ENCODE assay signal across 16 mouse cellular contexts in genomic region chr5:38117056-38117455, GRCm38 (mm10). TPM values are rescaled to one million over a fixed set of nuclear protein-coding genes. Genes with fewer than 3 reads are reported as not detected.
DNase-seq lines count a peak whose midpoint lies in the region; ATAC-seq and TF ChIP-seq lines count a peak whose summit lies in the region.
"Had no signal": no experiment of that assay in that cellular context is flagged by ENCODE, and none has a peak within 500 bp of the region (broad histone marks: within the 10 kb centered on the region; RNA-seq: fewer than 3 reads in every experiment).

No protein-coding gene starts in this region.

- H3K4me1 ChIP-seq in kidney, embryonic 16.5 days (ENCODE audit: insufficient read depth, low read length): no peaks in the 10 kb centered on the region
- no peaks in the 10 kb centered on the region for H3K4me1 ChIP-seq in stomach, postnatal 0 days (replicated peaks; ENCODE audit: control insufficient read depth, insufficient read depth)
- H3K4me1 ChIP-seq: embryonic facial prominence, embryonic 15.5 days; forebrain, embryonic 15.5 days had no signal

- no peak for TF ChIP-seq EP300 in stomach, postnatal 0 days (optimal IDR thresholded peaks at IDR 0.05)

- no peak overlapping the region for H3K4me3 ChIP-seq in kidney, embryonic 16.5 days (ENCODE audit: low read length)
- no peak overlapping the region for H3K4me3 ChIP-seq in stomach, postnatal 0 days (ENCODE audit: low read depth, low read length)
- H3K4me3 ChIP-seq: embryonic facial prominence, embryonic 15.5 days; forebrain, embryonic 15.5 days had no signal

- WGBS in kidney, embryonic 16.5 days: 82% methylated on average over 1 of the region's 1 CpGs
- 39% methylated on average over 1 of the region's 1 CpGs for WGBS in large intestine, adult 2 months
- 82% methylated on average over 1 of the region's 1 CpGs for WGBS in stomach, postnatal 0 days

- H3K36me3 ChIP-seq in kidney, embryonic 16.5 days (ENCODE audit: insufficient read depth, low read length): peaks cover 15% of the 10 kb centered on the region
- H3K36me3 ChIP-seq in stomach, postnatal 0 days (ENCODE audit: control insufficient read depth, insufficient read depth, low read length): peaks cover 5% of the 10 kb centered on the region; the same call in 1 of the 2 replicates

- no peak overlapping the region for H3K9ac ChIP-seq in kidney, embryonic 16.5 days (replicated peaks; ENCODE audit: low read length)
- no peak overlapping the region for H3K9ac ChIP-seq in stomach, postnatal 0 days (ENCODE audit: low read length)
- H3K9ac ChIP-seq: embryonic facial prominence, embryonic 15.5 days; forebrain, embryonic 15.5 days had no signal

- H3K27me3 ChIP-seq in kidney, embryonic 16.5 days (ENCODE audit: insufficient read depth, low read length): no peaks in the 10 kb centered on the region
- no peaks in the 10 kb centered on the region for H3K27me3 ChIP-seq in stomach, postnatal 0 days (ENCODE audit: control insufficient read depth, insufficient read depth, low read length)
- H3K27me3 ChIP-seq: embryonic facial prominence, embryonic 15.5 days; forebrain, embryonic 15.5 days had no signal

- no peak for ATAC-seq in kidney, embryonic 16.5 days (ENCODE audit: low FRiP score, low TSS enrichment)
- peak; percentile 91 for ATAC-seq in stomach, postnatal 0 days (ENCODE audit: low FRiP score, low TSS enrichment)
- ATAC-seq: forebrain, embryonic 15.5 days had no signal

- H3K4me2 ChIP-seq in kidney, embryonic 16.5 days (replicated peaks; ENCODE audit: low read depth, low read length): no peak overlapping the region
- H3K4me2 ChIP-seq in stomach, postnatal 0 days (replicated peaks; ENCODE audit: low read depth): no peak overlapping the region
- H3K4me2 ChIP-seq: embryonic facial prominence, embryonic 15.5 days; forebrain, embryonic 15.5 days had no signal

- no peak overlapping the region for H3K27ac ChIP-seq in kidney, embryonic 16.5 days (ENCODE audit: low read length)
- no peak overlapping the region for H3K27ac ChIP-seq in stomach, postnatal 0 days (replicated peaks)
- H3K27ac ChIP-seq: embryonic facial prominence, embryonic 15.5 days; forebrain, embryonic 15.5 days; kidney, postnatal 0 days had no signal

- TF ChIP-seq CTCF in stomach, postnatal 0 days (IDR thresholded peaks at IDR 0.05; ENCODE audit: low read depth): no peak

- no peaks in the 10 kb centered on the region for H3K9me3 ChIP-seq in kidney, embryonic 16.5 days (ENCODE audit: low read length)
- H3K9me3 ChIP-seq in stomach, postnatal 0 days (ENCODE audit: control insufficient read depth, low read length): no peaks in the 10 kb centered on the region
- H3K9me3 ChIP-seq: embryonic facial prominence, embryonic 15.5 days; forebrain, embryonic 15.5 days had no signal

- DNase-seq in kidney, adult 18-20 months: peak; percentile 46
- peak; percentile 90 for DNase-seq in right cerebral cortex, adult 18-20 months
- DNase-seq in right cerebral cortex, postnatal 14 days: no peak
- DNase-seq in large intestine, adult 2 months (ENCODE audit: low read depth, low spot score): peak; percentile 58
- peak; percentile 57 for DNase-seq in stomach, postnatal 0 days (ENCODE audit: low spot score)
- no peak for DNase-seq in spleen, adult 12 weeks (ENCODE audit: low spot score)
- no peak for DNase-seq in ovary, postnatal 14 days (ENCODE audit: low spot score)
- DNase-seq: B cell, adult 2 months; cerebellum, postnatal 14 days; heart, adult 18-20 months; heart, postnatal 14 days; lung, adult 18-20 months had no signal

RNA-seq across cellular contexts. Expression of gene Nsg1, which starts 42.7 kb away (rescaled TPM):
- 67.7 and 69.7 TPM in 2 replicates for polyA plus RNA-seq in kidney, embryonic 16.5 days (2015; fragmentation: Nextera tagmentation; extraction: Ambion mirVana)
- polyA plus RNA-seq in large intestine, adult 2 months (2012; rRNA removed): 7.3 and 12.3 TPM in 2 replicates
- 23.4 and 23.8 TPM in 2 replicates for polyA plus RNA-seq in stomach, postnatal 0 days (2015; fragmentation: Nextera tagmentation; extraction: Ambion mirVana)

Comparison
In these comparisons a context has a peak if more than half of its experiments do, and no peak if none do; other contexts are left out.
1. DNase-seq: peak in kidney, adult 18-20 months (single experiment), right cerebral cortex, adult 18-20 months (single experiment), large intestine, adult 2 months (single experiment) and stomach, postnatal 0 days (single experiment); none in right cerebral cortex, postnatal 14 days (single experiment), spleen, adult 12 weeks (single experiment) and ovary, postnatal 14 days (single experiment).